Mouse (Mus musculus): ENCODE measurements around the gene Cyp27b1.

The Cyp27b1 gene

DNA sequence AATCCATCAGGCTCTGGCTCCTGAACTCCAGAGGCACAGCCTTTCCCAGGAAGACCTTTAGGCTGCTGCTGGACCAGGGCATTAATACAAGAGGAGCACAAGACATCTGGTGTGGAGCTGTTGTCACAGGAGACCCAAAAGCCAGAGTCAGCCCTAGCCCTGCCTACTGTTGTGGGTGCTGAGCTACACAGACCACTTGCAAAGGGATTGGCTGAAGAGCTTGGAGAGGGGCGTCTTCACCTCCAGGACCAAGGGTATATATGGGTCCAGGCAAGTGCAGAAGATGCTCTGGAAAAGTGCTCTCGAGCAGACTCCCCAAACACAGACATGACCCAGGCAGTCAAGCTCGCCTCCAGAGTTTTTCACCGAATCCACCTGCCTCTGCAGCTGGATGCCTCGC is at the start of gene Cyp27b1:
Gene Cyp27b1, plus strand, starts transcription at position 297 of the 400 bp plus-strand sequence.
- DNase-seq (ENCODE audit: low spot score): no peak

DNA sequence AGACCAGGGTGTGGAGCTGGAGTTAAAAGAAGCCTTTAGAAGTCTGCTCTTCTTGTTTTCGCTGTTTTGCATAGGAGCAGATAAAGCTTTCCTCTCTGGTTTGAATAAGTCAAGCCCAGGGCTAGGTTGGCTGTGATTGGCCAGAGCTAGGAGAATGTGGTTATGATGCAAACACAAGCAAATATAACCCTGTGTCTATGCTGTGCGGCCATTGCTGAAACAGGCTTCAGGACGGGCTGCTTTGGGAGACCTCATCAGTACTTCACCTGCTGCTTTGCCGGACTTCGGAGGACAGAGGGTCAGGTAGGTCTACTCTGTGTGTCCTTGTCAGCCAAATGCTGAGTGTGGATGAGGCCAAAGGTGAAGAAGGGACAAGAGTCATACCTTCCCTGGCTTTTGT is 47.5 kb upstream of the Cyp27b1 start, which contains the start of gene Avil:
Gene Avil, plus strand, starts transcription at position 181 of the 400 bp plus-strand sequence.
- DNase-seq (ENCODE audit: low spot score): no peak

- DNase-seq (ENCODE audit: low spot score): no peak
These were observed 46.8 kb upstream of the Cyp27b1 start for GRCm38 (mm10) chr10:127001297-127001696.

GRCm38 (mm10) chr10:127002056-127002455 is 46.0 kb upstream of the Cyp27b1 start:
- DNase-seq (ENCODE audit: low spot score): no peak

DNA sequence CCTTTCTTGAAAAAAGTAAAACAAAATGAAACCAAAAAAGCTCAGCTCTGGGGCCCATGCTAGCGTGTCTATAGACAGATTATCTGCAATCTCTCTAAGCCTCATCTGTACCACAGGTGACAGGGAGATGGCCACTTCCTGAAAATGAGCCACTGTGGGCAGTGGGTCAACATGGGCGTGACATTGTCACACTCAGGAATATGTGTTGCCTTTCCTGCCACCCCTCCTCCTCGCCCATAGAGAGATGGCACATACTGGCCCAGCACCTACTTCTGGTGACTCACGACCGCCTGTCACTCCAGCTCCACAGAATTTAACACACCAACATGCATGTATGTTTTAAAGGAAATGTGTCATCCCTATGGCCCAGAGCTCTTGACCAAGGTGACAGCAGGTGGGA is 45.3 kb upstream of the Cyp27b1 start:
- DNase-seq (ENCODE audit: low spot score): no peak

DNA sequence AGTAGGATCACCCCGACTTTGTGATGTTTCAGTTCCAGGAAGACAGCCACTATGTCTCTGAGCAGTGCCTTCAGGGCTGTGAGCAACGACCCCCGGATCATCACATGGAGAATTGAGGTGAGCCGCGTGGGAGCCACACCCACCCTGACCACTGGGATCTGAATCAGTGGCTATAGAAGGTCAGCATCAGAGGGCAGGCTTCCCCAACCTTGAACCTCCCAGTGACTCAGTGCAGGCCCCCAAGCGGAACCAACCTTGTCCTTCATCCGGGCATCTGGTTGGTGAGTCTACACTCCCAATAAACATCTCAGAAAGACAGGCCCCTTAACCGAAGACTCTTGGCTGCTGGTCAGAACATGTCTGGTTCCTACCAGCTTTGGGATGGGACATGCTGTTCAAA is 44.7 kb upstream of the Cyp27b1 start:
- no peak for DNase-seq (ENCODE audit: low spot score)

DNA sequence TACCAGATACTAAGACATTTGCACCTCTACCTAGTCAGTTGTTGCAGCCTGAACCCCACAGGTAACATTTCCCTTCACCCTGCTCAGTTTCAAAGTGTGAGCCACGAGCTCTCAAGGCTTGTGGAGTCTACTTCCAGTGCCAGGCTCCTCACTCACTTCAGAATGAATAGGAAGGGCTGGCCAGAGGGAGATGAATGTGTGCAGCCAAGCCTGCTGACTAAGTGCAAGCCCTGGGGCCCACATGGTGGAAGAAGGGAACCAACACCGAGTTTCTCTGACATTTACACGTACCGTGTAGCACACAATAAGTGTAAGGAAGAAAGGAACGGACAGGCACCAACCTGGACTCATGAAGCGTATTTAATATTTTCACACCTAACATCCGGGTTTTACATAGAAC is 44.2 kb upstream of the Cyp27b1 start:
- DNase-seq (ENCODE audit: low spot score): no peak

DNA sequence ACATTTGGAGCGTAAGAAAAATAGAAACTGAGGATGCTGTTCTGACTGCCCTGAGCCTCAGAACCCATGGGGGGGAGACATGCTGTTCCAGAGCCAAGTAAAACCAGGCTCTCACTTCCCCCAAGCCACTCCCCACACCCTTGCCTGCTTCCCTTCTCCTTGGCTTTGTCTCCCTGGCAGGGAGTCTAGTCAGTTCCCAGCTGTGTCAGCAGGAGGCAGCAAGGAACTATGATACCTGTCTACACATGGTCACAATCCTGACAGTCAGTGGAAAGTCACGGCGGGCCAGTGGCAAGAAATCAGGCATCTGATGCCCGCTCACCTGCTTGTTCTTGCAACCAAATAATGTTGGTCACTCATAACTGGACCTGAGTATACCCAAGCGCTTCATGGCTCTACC is 31.6 kb upstream of the Cyp27b1 start:
- no peak for DNase-seq (ENCODE audit: low spot score)

DNA sequence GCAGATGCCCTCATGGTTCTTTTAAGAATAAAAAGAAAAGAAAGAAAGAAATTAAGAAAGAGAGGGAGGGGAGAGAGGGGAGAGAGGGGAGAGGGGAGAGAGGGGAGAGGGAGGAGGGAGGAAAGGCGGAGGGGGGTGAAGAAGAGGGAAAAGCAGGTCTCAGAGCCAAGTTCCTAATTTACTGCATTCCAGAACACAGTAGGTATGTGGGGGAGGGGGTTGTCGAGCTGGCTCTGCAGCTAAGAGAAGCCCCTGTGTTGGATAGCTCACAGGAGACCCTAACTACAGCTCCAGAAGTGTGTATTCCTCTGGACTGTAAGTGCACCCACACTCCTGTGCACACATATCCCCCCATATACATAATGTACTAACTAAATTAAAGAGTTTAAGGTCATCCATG is 31.0 kb upstream of the Cyp27b1 start:
- no peak for DNase-seq (ENCODE audit: low spot score)

DNA sequence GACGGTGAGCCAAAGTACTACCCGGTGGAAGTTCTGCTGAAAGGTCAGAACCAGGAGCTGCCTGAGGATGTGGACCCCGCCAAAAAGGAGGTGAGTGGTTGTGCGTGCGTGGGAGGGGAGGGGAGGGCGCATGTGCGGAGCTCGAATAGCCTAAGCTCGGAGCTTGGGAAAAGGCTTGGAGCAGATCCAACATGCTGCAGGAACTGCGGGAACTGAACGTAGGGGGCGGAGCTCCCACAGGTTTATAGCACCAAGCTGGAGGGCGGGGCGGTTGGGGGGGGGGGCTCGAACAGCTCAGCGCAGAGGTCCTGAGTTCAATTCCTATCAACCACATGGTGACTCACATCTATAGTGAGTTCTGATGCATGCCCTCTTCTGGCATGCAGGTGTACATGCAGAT is 29.6 kb upstream of the Cyp27b1 start:
- DNase-seq (ENCODE audit: low spot score): no peak

DNA sequence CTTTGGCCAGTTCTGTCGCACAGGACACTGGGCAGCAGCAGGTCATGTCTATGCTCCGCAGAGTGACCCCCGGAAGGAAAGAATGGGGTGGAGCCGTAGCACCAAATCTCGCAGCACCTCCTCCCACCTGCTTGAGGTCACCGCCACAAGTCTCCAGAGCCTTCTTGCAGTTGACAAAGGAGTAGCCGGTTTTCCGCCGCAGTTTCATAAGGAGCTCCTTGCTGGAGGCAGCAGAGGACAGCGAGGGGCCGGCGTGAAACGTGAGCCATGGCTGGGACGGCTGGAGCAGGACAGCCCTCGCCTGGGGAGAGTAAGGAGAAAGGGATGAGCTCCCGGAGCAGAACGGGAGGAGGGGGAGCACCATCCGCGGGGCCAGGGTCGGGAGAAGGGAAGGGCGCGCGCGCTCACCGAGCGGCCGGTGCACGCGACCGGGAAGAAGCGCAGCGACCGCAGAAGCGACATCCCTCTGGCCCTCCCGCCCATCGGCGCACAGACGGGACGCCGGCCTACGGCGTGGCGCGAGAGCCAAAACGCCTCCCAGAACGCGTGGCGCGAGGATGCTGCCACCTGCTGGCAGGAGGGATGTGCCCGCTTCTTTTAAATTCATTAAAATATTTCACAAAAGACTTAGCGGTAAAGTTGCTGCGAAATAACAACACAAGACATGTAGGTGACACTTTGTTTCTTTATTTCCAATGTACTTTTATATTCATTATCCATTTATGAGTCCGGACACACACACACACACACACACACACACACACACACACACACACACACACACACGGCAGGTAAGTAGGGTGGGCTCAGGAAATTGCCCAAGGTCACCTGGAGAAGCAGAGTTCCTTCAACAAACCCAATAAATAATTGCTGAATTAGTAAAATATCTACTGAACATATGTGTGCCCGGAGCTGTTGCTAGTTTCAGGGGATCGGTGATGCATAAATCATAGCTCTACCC is 17.4 kb upstream of the Cyp27b1 start, which contains the start of gene Tsfm:
Gene Tsfm, minus strand, starts transcription at position 505 of the 961 bp plus-strand sequence.
- peak; percentile 88 for DNase-seq (ENCODE audit: low spot score)

- DNase-seq (ENCODE audit: low spot score): no peak
These were observed 14.7 kb upstream of the Cyp27b1 start for GRCm38 (mm10) chr10:127033301-127033741.

DNA sequence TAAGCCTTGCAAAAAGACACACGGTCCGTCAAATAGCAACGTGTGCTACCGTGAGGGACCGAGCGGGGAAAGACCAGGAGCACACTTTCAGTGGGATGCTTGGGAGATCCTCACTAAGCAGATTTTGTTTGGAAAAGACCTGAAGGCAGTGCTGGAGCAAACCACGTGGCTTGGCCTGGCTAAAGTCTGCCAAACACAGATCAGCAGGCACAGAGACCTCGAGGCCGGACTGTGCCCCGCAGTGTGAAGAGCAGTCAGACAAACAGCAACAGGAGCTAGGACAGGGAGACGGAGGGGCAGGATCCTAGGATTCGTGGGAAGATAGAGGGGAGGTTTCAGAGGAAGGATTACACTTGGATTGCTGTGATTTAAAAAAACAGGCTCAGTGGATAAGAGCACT is 11.8 kb upstream of the Cyp27b1 start:
- no peak for DNase-seq (ENCODE audit: low spot score)

DNA sequence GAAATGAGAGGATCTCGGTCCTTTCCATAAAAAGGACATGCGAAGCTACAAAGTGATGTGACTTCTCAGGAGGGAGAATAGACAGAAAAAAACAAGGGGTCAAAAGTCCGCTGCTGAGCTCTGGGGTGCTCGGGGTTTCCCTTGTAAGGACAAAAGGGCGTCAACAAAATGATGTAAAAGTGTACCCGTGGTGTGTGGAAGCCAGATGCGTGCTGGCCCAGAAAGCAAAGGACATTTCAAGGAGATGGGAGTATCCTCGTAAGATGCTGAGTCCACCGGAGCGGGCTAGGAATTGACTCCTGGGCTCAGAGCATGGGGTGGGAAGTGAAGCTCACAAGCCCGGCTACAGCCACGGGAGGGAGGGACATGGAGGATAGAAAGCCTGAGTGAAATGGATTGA is 10.4 kb upstream of the Cyp27b1 start:
- no peak for DNase-seq (ENCODE audit: low spot score)

DNA sequence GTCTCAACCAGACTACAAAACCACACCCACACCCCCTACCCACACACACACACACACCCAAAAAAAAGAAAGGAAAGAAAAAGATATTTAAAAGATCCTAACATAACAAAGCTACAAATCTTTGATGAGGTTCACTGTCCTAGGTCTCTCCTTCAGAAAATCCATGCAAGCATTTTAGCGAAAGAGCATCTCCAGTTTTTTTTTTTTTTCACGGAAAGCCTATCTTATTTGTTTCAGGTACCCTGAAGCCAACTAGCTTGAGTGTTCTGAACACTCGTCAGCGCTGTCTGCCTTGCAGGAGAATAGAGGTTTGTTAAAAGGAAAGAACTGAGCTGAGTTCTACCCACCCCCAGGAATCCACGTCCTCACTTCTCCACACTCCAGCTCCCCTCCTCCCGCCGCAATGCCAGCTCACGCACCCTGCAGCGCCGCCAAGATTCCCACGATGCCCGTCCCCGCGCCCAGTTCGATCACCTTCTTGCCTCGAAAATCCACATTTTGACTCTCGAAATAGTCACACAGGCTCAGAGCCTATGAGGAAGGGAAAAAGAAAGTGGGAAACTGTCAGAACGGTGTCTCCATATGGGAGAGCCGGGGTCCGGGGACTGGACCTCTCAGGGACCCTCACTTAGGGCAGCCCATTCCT is 7.4 kb upstream of the Cyp27b1 start:
- DNase-seq (ENCODE audit: low spot score): no peak

- DNase-seq (ENCODE audit: low spot score): peak; percentile 51
These were observed 6.7 kb upstream of the Cyp27b1 start, which contains the start of the genes Mettl1 and Eef1akmt3 for GRCm38 (mm10) chr10:127041274-127041766. Gene Mettl1 (plus strand): TSS chr10:127041414. Gene Eef1akmt3 (minus strand): TSS chr10:127041513.

DNA sequence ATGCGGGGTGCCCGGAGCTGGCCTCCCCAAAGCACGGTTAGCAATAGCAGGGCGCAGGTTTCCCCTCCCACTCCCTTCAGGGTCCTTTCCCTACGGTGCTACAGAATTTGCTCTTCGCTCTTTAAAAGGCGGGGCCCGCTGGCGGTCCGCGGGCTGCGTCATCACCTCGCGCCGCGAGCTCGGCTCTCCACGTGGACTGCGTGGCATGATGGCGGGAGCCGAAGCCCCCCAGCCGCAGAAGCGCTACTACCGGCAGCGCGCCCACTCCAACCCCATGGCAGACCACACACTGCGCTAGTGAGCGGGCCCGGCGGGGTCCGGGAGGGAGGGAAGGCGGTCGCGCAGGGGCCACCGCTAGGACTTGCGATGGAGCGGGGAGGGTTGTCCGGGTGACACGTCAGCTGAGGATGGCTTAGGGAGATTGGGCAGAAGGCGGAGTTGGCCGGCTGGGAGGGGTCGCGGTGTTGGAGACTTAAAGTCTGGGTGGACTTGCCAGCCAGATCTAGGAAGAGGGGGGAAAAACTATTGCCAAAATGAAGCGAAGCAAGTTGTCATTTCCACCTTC is 6.2 kb upstream of the Cyp27b1 start:
- peak; percentile 90 for DNase-seq (ENCODE audit: low spot score)

- DNase-seq (ENCODE audit: low spot score): no peak
These were observed 5.5 kb upstream of the Cyp27b1 start for GRCm38 (mm10) chr10:127042468-127043115.

- DNase-seq (ENCODE audit: low spot score): no peak
These were observed 4.9 kb upstream of the Cyp27b1 start for GRCm38 (mm10) chr10:127043187-127043586.

- no peak for DNase-seq (ENCODE audit: low spot score)
These were observed 751 bp downstream of the Cyp27b1 start for GRCm38 (mm10) chr10:127048608-127049394.

Measured in testis, postnatal 14 days (tissue).